Mouse (Mus musculus) embryonic facial prominence, embryonic 10.5 days (tissue): ENCODE measurements at regions not wholly inside any gene's neighbourhood (a gene's known extent, or its start where the extent isn't known, plus 50 kb on each side); places are given as distances from the start of the nearest gene placed in this dataset.
A peak's percentile ranks its signal among the peaks of the same experiment; 100 is the strongest.

Experiments
- DNase-seq: peaks from one replicate; pipeline ENCODE4 v3.0.0-alpha.2; 2017; ENCODE audit warnings: low spot score
- H3K27ac ChIP-seq: fragments of 300-500 bp; sonication (generic); replicated peaks from 2 replicates; pipeline ENCODE4 v1.5.1; 2016; ENCODE audit warnings: mild to moderate bottlenecking
- H3K27me3 ChIP-seq: fragments of 300-500 bp; sonication (generic); replicated peaks from 2 replicates; pipeline ENCODE4 v1.6.1; 2016; ENCODE audit warnings: low read depth, mild to moderate bottlenecking; ENCODE audit not compliant: poor library complexity, severe bottlenecking
- H3K36me3 ChIP-seq: fragments of 300-500 bp; sonication (generic); replicated peaks from 2 replicates; pipeline ENCODE4 v1.6.1; 2016; ENCODE audit warnings: mild to moderate bottlenecking, moderate library complexity
- H3K4me1 ChIP-seq: fragments of 300-500 bp; sonication (generic); 2 replicates; pipeline ENCODE4 v1.6.1; 2016
- H3K4me3 ChIP-seq: fragments of 300-500 bp; sonication (generic); 2 replicates; pipeline ENCODE4 v1.5.1; 2016; ENCODE audit warnings: mild to moderate bottlenecking, moderate library complexity
- H3K9me3 ChIP-seq: fragments of 300-500 bp; sonication (generic); 2 replicates; pipeline ENCODE4 v1.6.1; 2016; ENCODE audit warnings: mild to moderate bottlenecking
- WGBS: fragments of 180-500 bp; shearing (Covaris S2); methylation state at CpG from one replicate; pipeline ENCODE4 v1.1.7; 2016; 5-methylcytosine and 5-hydroxymethylcytosine counted together

- Histone ChIP-seq H3K36me3 (no peaks in the 10 kb centered on the region), H3K9me3 (no peaks in the 10 kb centered on the region), H3K27me3 (no peaks in the 10 kb centered on the region), H3K4me3 (no peak overlapping the region), H3K4me1 (no peaks in the 10 kb centered on the region), H3K27ac (no peak overlapping the region)
- DNase-seq, result no peak
- WGBS, result 65% methylated on average over 3 of the region's 3 CpGs
These were observed 340.6 kb downstream of the Arl4a start for GRCm38 (mm10) chr12:39697182-39697581.

- Histone ChIP-seq H3K27ac (no peak overlapping the region), H3K4me3 (no peak overlapping the region), H3K4me1 (no peaks in the 10 kb centered on the region), H3K36me3 (no peaks in the 10 kb centered on the region), H3K9me3 (no peaks in the 10 kb centered on the region), H3K27me3 (no peaks in the 10 kb centered on the region)
- DNase-seq, result no peak
- WGBS, result 81% methylated on average over 1 of the region's 1 CpGs
These were observed 342.5 kb downstream of the Arl4a start for GRCm38 (mm10) chr12:39695322-39695721.

- no peaks in the 10 kb centered on the region for H3K4me1 ChIP-seq
These were observed 345.8 kb downstream of the Arl4a start for GRCm38 (mm10) chr12:39692043-39692442.

GRCm38 (mm10) chr12:39685399-39685798, 352.4 kb downstream of the Arl4a start:
- no peaks in the 10 kb centered on the region for H3K27me3 ChIP-seq
- H3K4me1 ChIP-seq, result no peaks in the 10 kb centered on the region
- no peak for DNase-seq
- no peak overlapping the region for H3K27ac ChIP-seq
- no peaks in the 10 kb centered on the region for H3K36me3 ChIP-seq
- H3K9me3 ChIP-seq, result no peaks in the 10 kb centered on the region
- no peak overlapping the region for H3K4me3 ChIP-seq

More at GRCm38 (mm10) chr12:39692043-39692442, 345.8 kb downstream of the Arl4a start:
- WGBS, result 86% methylated on average over 2 of the region's 2 CpGs
- no peaks in the 10 kb centered on the region for H3K36me3 ChIP-seq
- H3K27me3 ChIP-seq, result no peaks in the 10 kb centered on the region
- no peak overlapping the region for H3K27ac ChIP-seq
- DNase-seq, result no peak
- H3K9me3 ChIP-seq, result no peaks in the 10 kb centered on the region
- H3K4me3 ChIP-seq, result no peak overlapping the region

- Histone ChIP-seq H3K27ac (no peak overlapping the region), H3K9me3 (no peaks in the 10 kb centered on the region), H3K4me3 (no peak overlapping the region), H3K36me3 (no peaks in the 10 kb centered on the region), H3K4me1 (no peaks in the 10 kb centered on the region), H3K27me3 (no peaks in the 10 kb centered on the region)
- 78% methylated on average over 1 of the region's 1 CpGs for WGBS
- no peak for DNase-seq
These were observed 355.7 kb downstream of the Arl4a start for GRCm38 (mm10) chr12:39682121-39682520.

DNA sequence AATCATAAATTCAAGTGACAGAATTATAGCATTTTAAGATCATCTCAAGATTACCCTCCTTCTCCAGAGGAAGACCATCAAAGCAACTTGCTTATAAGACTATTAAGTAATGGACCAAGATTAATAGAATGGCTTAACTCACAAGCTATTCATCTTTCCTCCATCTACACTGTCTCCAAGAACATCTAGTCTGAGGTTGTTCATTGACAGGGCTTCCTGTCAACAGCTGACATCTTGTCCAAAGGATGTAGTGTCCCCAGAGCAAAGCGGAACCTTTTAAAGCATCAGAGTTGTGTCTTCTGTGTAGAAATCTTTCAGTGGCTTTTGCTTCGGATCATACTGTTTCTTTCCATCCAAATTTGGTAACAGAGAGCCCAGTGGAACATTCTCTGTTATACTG, 362.2 kb downstream of the Arl4a start:
- DNase-seq, result no peak
- H3K9me3 ChIP-seq, result no peaks in the 10 kb centered on the region

DNA sequence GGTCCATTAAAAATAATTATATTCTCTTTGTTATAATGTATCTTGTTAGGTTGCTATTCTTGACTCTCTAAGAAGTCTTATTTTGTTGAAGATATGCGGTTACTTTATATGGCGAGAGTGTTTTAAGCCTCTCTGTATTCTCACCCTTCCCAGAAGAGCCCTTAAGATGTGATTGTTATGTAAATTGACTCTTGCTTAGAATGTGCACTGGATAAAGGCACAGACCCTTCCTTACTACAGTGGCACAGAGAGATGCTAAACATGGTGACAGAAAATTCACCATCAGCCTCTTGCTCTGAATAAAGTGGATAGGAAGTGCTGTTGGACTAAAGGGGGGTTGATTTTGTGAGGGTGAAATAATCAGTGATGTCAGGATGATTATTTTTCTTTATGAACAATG, 370.1 kb downstream of the Arl4a start:
- no peaks in the 10 kb centered on the region for H3K36me3 ChIP-seq
- no peaks in the 10 kb centered on the region for H3K9me3 ChIP-seq
- H3K4me1 ChIP-seq, result no peaks in the 10 kb centered on the region
- H3K27me3 ChIP-seq, result no peaks in the 10 kb centered on the region
- H3K4me3 ChIP-seq, result no peak overlapping the region
- DNase-seq, result no peak
- no peak overlapping the region for H3K27ac ChIP-seq
- 71% methylated on average over 2 of the region's 2 CpGs for WGBS

More for the DNA sequence above, 362.2 kb downstream of the Arl4a start:
- Histone ChIP-seq H3K36me3 (no peaks in the 10 kb centered on the region), H3K4me3 (no peak overlapping the region), H3K27ac (no peak overlapping the region), H3K27me3 (no peaks in the 10 kb centered on the region), H3K4me1 (no peaks in the 10 kb centered on the region)
- 91% methylated on average over 2 of the region's 2 CpGs for WGBS

DNA sequence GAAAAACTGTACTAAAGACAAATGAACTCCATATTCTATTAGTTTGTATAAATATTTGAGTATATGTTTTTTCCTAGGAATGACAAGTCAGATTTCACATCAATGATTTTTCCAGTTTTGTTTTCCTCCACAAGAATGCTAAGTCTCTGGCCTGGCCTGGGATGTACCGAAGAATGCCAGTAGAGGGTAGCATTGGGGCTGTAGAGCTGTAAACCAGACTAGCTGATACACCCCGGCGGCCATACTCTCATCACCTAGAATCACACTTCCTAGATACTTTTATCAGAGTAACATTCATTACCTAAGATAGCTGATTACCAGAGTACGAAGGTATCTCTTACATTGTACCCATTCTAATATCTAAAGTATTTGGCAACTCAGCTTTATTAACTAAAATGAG, 372.4 kb downstream of the Arl4a start:
- 17% methylated on average over 4 of the region's 4 CpGs for WGBS
- H3K4me1 ChIP-seq, result no peaks in the 10 kb centered on the region
- H3K9me3 ChIP-seq, result no peaks in the 10 kb centered on the region
- no peaks in the 10 kb centered on the region for H3K36me3 ChIP-seq
- no peak overlapping the region for H3K4me3 ChIP-seq
- no peak overlapping the region for H3K27ac ChIP-seq
- no peaks in the 10 kb centered on the region for H3K27me3 ChIP-seq
- DNase-seq, result peak; percentile 57

DNA sequence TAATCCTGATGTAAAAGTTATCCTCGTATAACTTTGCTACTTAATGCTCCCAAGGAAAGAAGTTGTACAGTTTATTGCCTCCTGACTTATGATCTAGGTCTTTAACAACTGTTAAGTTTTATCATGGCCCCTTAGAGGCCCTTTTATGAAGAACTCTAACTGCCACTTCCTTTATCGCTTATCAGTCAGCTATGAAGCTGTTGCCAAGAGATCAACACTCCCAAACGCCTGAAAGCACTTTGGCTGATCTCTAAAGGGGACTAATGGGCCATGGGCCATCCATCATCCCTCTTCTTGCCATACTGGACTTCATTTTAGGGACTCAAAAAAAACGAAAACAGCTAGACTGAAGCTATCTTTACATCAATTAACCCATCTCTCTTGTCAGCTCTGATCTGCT, 377.4 kb downstream of the Arl4a start:
- WGBS, result 66% methylated on average over 4 of the region's 4 CpGs
- no peaks in the 10 kb centered on the region for H3K9me3 ChIP-seq
- no peak overlapping the region for H3K4me3 ChIP-seq
- no peaks in the 10 kb centered on the region for H3K36me3 ChIP-seq
- DNase-seq, result no peak
- no peaks in the 10 kb centered on the region for H3K4me1 ChIP-seq
- no peak overlapping the region for H3K27ac ChIP-seq
- no peaks in the 10 kb centered on the region for H3K27me3 ChIP-seq

GRCm38 (mm10) chr12:39656606-39657005, 381.2 kb downstream of the Arl4a start:
- no peak for DNase-seq
- no peaks in the 10 kb centered on the region for H3K27me3 ChIP-seq
- no peaks in the 10 kb centered on the region for H3K36me3 ChIP-seq
- no peaks in the 10 kb centered on the region for H3K4me1 ChIP-seq
- no peaks in the 10 kb centered on the region for H3K9me3 ChIP-seq
- H3K4me3 ChIP-seq, result no peak overlapping the region
- no peak overlapping the region for H3K27ac ChIP-seq

GRCm38 (mm10) chr12:39648952-39649351, 388.9 kb downstream of the Arl4a start:
- Histone ChIP-seq H3K36me3 (no peaks in the 10 kb centered on the region), H3K4me3 (no peak overlapping the region), H3K4me1 (no peaks in the 10 kb centered on the region), H3K27me3 (no peaks in the 10 kb centered on the region), H3K9me3 (no peaks in the 10 kb centered on the region), H3K27ac (no peak overlapping the region)
- no peak for DNase-seq

DNA sequence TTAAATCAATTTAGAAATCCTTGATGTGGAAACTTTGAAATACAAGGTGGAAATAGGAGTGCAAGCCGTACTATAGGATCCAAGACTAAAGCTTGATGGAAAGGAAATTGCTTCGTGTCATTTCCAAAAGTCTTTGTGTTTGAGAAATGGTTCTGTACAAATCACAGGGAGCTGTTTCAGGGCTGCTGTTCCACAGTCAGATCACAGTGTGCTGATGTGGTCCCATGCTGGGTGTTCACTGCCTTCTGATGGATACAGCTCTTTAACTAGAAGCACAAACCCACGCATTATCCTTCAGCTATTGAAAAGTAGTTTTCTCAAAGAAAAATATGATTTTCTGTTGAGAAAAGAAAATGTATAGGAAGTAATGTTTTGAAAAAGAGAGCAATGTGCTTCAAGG, 391.3 kb downstream of the Arl4a start:
- no peak for DNase-seq
- WGBS, result 84% methylated on average over 3 of the region's 3 CpGs
- Histone ChIP-seq H3K9me3 (no peaks in the 10 kb centered on the region), H3K4me3 (no peak overlapping the region), H3K36me3 (no peaks in the 10 kb centered on the region), H3K4me1 (no peaks in the 10 kb centered on the region), H3K27me3 (no peaks in the 10 kb centered on the region), H3K27ac (no peak overlapping the region)

- Histone ChIP-seq H3K27ac (no peak overlapping the region), H3K4me3 (no peak overlapping the region), H3K36me3 (no peaks in the 10 kb centered on the region), H3K9me3 (no peaks in the 10 kb centered on the region), H3K27me3 (no peaks in the 10 kb centered on the region), H3K4me1 (no peaks in the 10 kb centered on the region)
- WGBS, result 67% methylated on average over 4 of the region's 4 CpGs
- no peak for DNase-seq
These were observed 392.2 kb downstream of the Arl4a start for GRCm38 (mm10) chr12:39645581-39645980.

DNA sequence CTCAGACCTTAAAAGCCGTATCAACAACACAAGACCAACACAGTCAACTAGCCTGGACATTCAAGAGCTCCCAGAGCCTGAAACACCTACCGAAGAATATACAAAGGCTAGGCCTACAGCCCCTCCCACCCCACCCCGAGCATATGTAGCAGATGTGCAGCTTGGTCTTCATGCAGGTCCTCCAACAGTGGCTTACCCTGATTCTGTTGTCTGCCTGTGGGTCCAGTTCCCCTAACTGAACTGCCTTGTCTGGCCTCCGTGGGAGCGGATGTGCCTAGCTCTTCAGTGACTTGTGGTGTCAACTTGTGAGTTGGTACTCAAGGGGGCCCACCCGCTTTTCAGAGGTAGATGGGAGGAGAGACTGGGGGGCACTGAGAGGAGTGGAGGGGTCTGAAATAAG, 398.6 kb downstream of the Arl4a start:
- DNase-seq, result no peak
- Histone ChIP-seq H3K4me1 (no peaks in the 10 kb centered on the region), H3K27ac (no peak overlapping the region), H3K9me3 (no peaks in the 10 kb centered on the region), H3K36me3 (no peaks in the 10 kb centered on the region), H3K4me3 (no peak overlapping the region), H3K27me3 (no peaks in the 10 kb centered on the region)
- 82% methylated on average over 6 of the region's 6 CpGs for WGBS
